Mouse (Mus musculus): ENCODE data around the gene Rxfp4.

Rxfp4 gene

GRCm38 (mm10) chr3:88652846-88653515, at the start of gene Rxfp4:
Gene Rxfp4, minus strand, starts transcription at chr3:88653142.
- DNase-seq, result no peak

- DNase-seq, result no peak
Observed at GRCm38 (mm10) chr3:88701222-88701621, 48.3 kb upstream of the Rxfp4 start.

GRCm38 (mm10) chr3:88700247-88700646, 47.3 kb upstream of the Rxfp4 start:
- DNase-seq, result no peak

- no peak for DNase-seq
Observed at GRCm38 (mm10) chr3:88698834-88699233, 45.9 kb upstream of the Rxfp4 start.

GRCm38 (mm10) chr3:88698051-88698450, 45.1 kb upstream of the Rxfp4 start:
- no peak for DNase-seq

- no peak for DNase-seq
Observed at GRCm38 (mm10) chr3:88695545-88695944, 42.6 kb upstream of the Rxfp4 start.

- no peak for DNase-seq
Observed at GRCm38 (mm10) chr3:88689079-88689478, 36.1 kb upstream of the Rxfp4 start.

GRCm38 (mm10) chr3:88686734-88687611, 34.0 kb upstream of the Rxfp4 start:
- peak; percentile 19 for DNase-seq

GRCm38 (mm10) chr3:88685958-88686451, 33.1 kb upstream of the Rxfp4 start:
- DNase-seq, result peak; percentile 61

- DNase-seq, result peak; percentile 97
Observed at GRCm38 (mm10) chr3:88684980-88685941, 32.3 kb upstream of the Rxfp4 start, which contains the start of gene Khdc4. Gene Khdc4, plus strand, starts transcription at chr3:88685803.

- peak; percentile 8 for DNase-seq
Observed at GRCm38 (mm10) chr3:88684236-88684979, 31.5 kb upstream of the Rxfp4 start.

GRCm38 (mm10) chr3:88683814-88684213, 30.9 kb upstream of the Rxfp4 start:
- no peak for DNase-seq

- DNase-seq, result peak; percentile 78
Observed at GRCm38 (mm10) chr3:88677399-88677798, 24.5 kb upstream of the Rxfp4 start.

GRCm38 (mm10) chr3:88664095-88664494, 11.2 kb upstream of the Rxfp4 start:
- DNase-seq, result no peak

GRCm38 (mm10) chr3:88659798-88660197, 6.9 kb upstream of the Rxfp4 start:
- no peak for DNase-seq

GRCm38 (mm10) chr3:88658441-88659127, 5.6 kb upstream of the Rxfp4 start:
- no peak for DNase-seq

GRCm38 (mm10) chr3:88655619-88656018, 2.7 kb upstream of the Rxfp4 start:
- no peak for DNase-seq

- DNase-seq, result no peak
Observed at GRCm38 (mm10) chr3:88654621-88655020, 1.7 kb upstream of the Rxfp4 start.

- no peak for DNase-seq
Observed at GRCm38 (mm10) chr3:88653516-88654370, 801 bp upstream of the Rxfp4 start.

Data from cerebellum, adult 9-11 months (tissue).